ENCODE assay signal across 8 mouse cellular contexts in the genomic region with DNA sequence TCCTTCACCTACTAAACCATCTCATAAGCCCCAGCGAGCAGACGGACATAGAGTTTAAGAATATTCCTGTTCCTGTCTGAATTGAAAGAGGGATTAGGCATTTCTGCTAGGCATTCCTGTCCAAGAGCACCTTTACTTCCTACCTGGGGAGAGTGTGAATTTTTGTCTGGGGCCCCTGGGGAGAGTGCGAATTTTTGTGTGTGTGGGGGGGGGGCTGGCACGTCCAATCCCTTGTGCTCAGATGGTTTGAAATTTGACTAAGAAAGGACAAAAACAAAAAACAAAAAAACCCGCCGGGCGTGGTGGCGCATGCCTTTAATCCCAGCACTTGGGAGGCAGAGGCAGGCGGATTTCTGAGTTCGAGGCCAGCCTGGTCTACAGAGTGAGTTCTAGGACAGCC. TPM values are rescaled to one million over a fixed set of nuclear protein-coding genes. Genes with fewer than 3 reads are reported as not detected.
DNase-seq lines count a peak whose midpoint lies in the region; ATAC-seq and TF ChIP-seq lines count a peak whose summit lies in the region.

No protein-coding gene starts in this region.

- TF ChIP-seq POLR2A in kidney, adult 2 months (IDR thresholded peaks at IDR 0.05; ENCODE audit: low read depth, low read length): no peak

- peaks cover 8% of the 10 kb centered on the region for H3K4me1 ChIP-seq in kidney, embryonic 15.5 days
- H3K4me1 ChIP-seq in kidney, adult 2 months (ENCODE audit: control insufficient read depth, insufficient read depth, low read length): peaks cover 2% of the 10 kb centered on the region; the same call in 1 of the 2 replicates
- peaks cover 10% of the 10 kb centered on the region for H3K4me1 ChIP-seq in embryonic facial prominence, embryonic 10.5 days
- H3K4me1 ChIP-seq in intestine, embryonic 15.5 days (replicated peaks): no peaks in the 10 kb centered on the region
- H3K4me1 ChIP-seq in neural tube, embryonic 12.5 days: peaks cover 10% of the 10 kb centered on the region

- peak overlapping the region; percentile 60 for H3K4me3 ChIP-seq in kidney, embryonic 15.5 days (replicated peaks)
- no peak overlapping the region for H3K4me3 ChIP-seq in kidney, adult 2 months (ENCODE audit: insufficient read depth, low read depth, low read length)
- H3K4me3 ChIP-seq in embryonic facial prominence, embryonic 10.5 days: peak overlapping the region; percentile 78
- H3K4me3 ChIP-seq in intestine, embryonic 15.5 days (replicated peaks): peak overlapping the region; percentile 81
- no peak overlapping the region for H3K4me3 ChIP-seq in neural tube, embryonic 12.5 days

- peak overlapping the region; percentile 78 for H3K4me2 ChIP-seq in kidney, embryonic 15.5 days
- peak overlapping the region; percentile 71 for H3K4me2 ChIP-seq in intestine, embryonic 15.5 days (replicated peaks)
- peak overlapping the region; percentile 85 for H3K4me2 ChIP-seq in neural tube, embryonic 12.5 days (replicated peaks)

- no peak for TF ChIP-seq CTCF in kidney, adult 2 months (conservative IDR thresholded peaks at IDR 0.05; ENCODE audit: insufficient read depth, insufficient read length, low read depth, low read length)

- H3K36me3 ChIP-seq in kidney, embryonic 15.5 days: peaks cover 15% of the 10 kb centered on the region
- H3K36me3 ChIP-seq in kidney, adult 2 months (ENCODE audit: control insufficient read depth, insufficient read depth, low read length): no peaks in the 10 kb centered on the region
- peaks cover 16% of the 10 kb centered on the region for H3K36me3 ChIP-seq in embryonic facial prominence, embryonic 10.5 days (replicated peaks)
- peaks cover 10% of the 10 kb centered on the region; the same call in 1 of the 2 replicates for H3K36me3 ChIP-seq in intestine, embryonic 15.5 days
- peaks cover 14% of the 10 kb centered on the region for H3K36me3 ChIP-seq in neural tube, embryonic 12.5 days

- H3K27me3 ChIP-seq in kidney, embryonic 15.5 days: no peaks in the 10 kb centered on the region
- H3K27me3 ChIP-seq in kidney, adult 2 months (replicated peaks; ENCODE audit: control insufficient read depth, insufficient read depth, low read length): no peaks in the 10 kb centered on the region
- no peaks in the 10 kb centered on the region for H3K27me3 ChIP-seq in embryonic facial prominence, embryonic 10.5 days (replicated peaks; ENCODE audit: low read depth, poor library complexity, severe bottlenecking)
- no peaks in the 10 kb centered on the region for H3K27me3 ChIP-seq in intestine, embryonic 15.5 days (replicated peaks)
- no peaks in the 10 kb centered on the region for H3K27me3 ChIP-seq in neural tube, embryonic 12.5 days (replicated peaks)

- no peak for DNase-seq in kidney, adult 2 months
- no peak for DNase-seq in embryonic facial prominence, embryonic 10.5 days (ENCODE audit: low spot score)
- DNase-seq in frontal cortex, postnatal 36 days (ENCODE audit: low spot score in 2 of 2): no peak
- DNase-seq in urinary bladder, postnatal 4 days (ENCODE audit: low spot score in 2 of 2): no peak
- no peak for DNase-seq in thymus, postnatal 4 days

- ATAC-seq in kidney, embryonic 15.5 days (replicated peaks; ENCODE audit: low FRiP score): no peak
- peak; percentile 5; the same call in 1 of the 2 replicates for ATAC-seq in intestine, embryonic 15.5 days
- peak; percentile 27 for ATAC-seq in neural tube, embryonic 12.5 days (ENCODE audit: low FRiP score, low read depth)

- WGBS in kidney, embryonic 15.5 days: 65% methylated on average over 10 of the region's 10 CpGs
- WGBS in kidney, adult 2 months: 61% methylated on average over 10 of the region's 10 CpGs
- 68% methylated on average over 10 of the region's 10 CpGs for WGBS in embryonic facial prominence, embryonic 10.5 days
- 70% methylated on average over 10 of the region's 10 CpGs for WGBS in intestine, embryonic 15.5 days
- 68% methylated on average over 10 of the region's 10 CpGs for WGBS in neural tube, embryonic 12.5 days

- H3K27ac ChIP-seq in kidney, embryonic 15.5 days: no peak overlapping the region
- no peak overlapping the region for H3K27ac ChIP-seq in kidney, adult 2 months (ENCODE audit: insufficient read depth, low read depth, low read length)
- H3K27ac ChIP-seq in embryonic facial prominence, embryonic 10.5 days (replicated peaks): peak overlapping the region; percentile 82; the same call in 1 of the 2 replicates
- H3K27ac ChIP-seq in intestine, embryonic 15.5 days: no peak overlapping the region
- no peak overlapping the region for H3K27ac ChIP-seq in neural tube, embryonic 12.5 days

- no peaks in the 10 kb centered on the region for H3K9me3 ChIP-seq in kidney, embryonic 15.5 days (replicated peaks)
- no peaks in the 10 kb centered on the region for H3K9me3 ChIP-seq in embryonic facial prominence, embryonic 10.5 days
- H3K9me3 ChIP-seq in intestine, embryonic 15.5 days: no peaks in the 10 kb centered on the region
- H3K9me3 ChIP-seq in neural tube, embryonic 12.5 days: no peaks in the 10 kb centered on the region

- no peak overlapping the region for H3K9ac ChIP-seq in kidney, embryonic 15.5 days
- no peak overlapping the region for H3K9ac ChIP-seq in intestine, embryonic 15.5 days
- H3K9ac ChIP-seq in neural tube, embryonic 12.5 days: no peak overlapping the region

RNA-seq across cellular contexts. Expression of a gene that starts 0.4 kb away (rescaled TPM):
- polyA plus RNA-seq in kidney, embryonic 15.5 days (2015; fragmentation: Nextera tagmentation; extraction: Ambion mirVana): 23.1 and 26.3 TPM in 2 replicates
- polyA plus RNA-seq in kidney, adult 2 months (2012; rRNA removed): 14.2 and 14.7 TPM in 2 replicates
- 35.3 and 45.0 TPM in 2 replicates for polyA plus RNA-seq in embryonic facial prominence, embryonic 10.5 days (2016; fragmentation: Nextera tagmentation; extraction: Ambion mirVana)
- polyA plus RNA-seq in intestine, embryonic 15.5 days (2015; fragmentation: Nextera tagmentation; extraction: Ambion mirVana): 21.5 and 22.2 TPM in 2 replicates
- polyA plus RNA-seq in neural tube, embryonic 12.5 days (2016; fragmentation: Nextera tagmentation; extraction: Ambion mirVana): 27.8 and 28.5 TPM in 2 replicates

RNA-seq across cellular contexts. Expression of a gene that starts 33.8 kb away (rescaled TPM):
- polyA plus RNA-seq in kidney, embryonic 15.5 days (2015; fragmentation: Nextera tagmentation; extraction: Ambion mirVana): 5.0 and 5.2 TPM in 2 replicates
- polyA plus RNA-seq in kidney, adult 2 months (2012; rRNA removed): 9.0 and 12.5 TPM in 2 replicates
- 1.5 and 1.7 TPM in 2 replicates for polyA plus RNA-seq in embryonic facial prominence, embryonic 10.5 days (2016; fragmentation: Nextera tagmentation; extraction: Ambion mirVana)
- polyA plus RNA-seq in intestine, embryonic 15.5 days (2015; fragmentation: Nextera tagmentation; extraction: Ambion mirVana): 2.8 and 2.9 TPM in 2 replicates
- polyA plus RNA-seq in neural tube, embryonic 12.5 days (2016; fragmentation: Nextera tagmentation; extraction: Ambion mirVana): 5.9 and 6.4 TPM in 2 replicates

Comparison
In these comparisons a context has a peak if more than half of its experiments do, and no peak if none do; other contexts are left out.
1. H3K4me3 ChIP-seq: peak in kidney, embryonic 15.5 days (single experiment), embryonic facial prominence, embryonic 10.5 days (single experiment) and intestine, embryonic 15.5 days (single experiment); none in kidney, adult 2 months (single experiment) and neural tube, embryonic 12.5 days (single experiment).
2. Peak in every context shown above with its lines, with median percentiles within 50 percentile points of each other: H3K4me2 ChIP-seq.